Mouse (Mus musculus) ZHBTc4 (cell line): ENCODE data around the gene Atp2b4.

Experiments used
- DNase-seq: peaks from one replicate; pipeline ENCODE4 v3.0.0-alpha.2; 2011; ENCODE audit warnings: low read depth, low spot score

Gene Atp2b4

GRCm38 (mm10) chr1:133660466-133661202, 140.2 kb downstream of the Atp2b4 start, which contains the start of gene Zbed6:
Gene Zbed6 (minus strand): TSS chr1:133660885.
- peak; percentile 91 for DNase-seq

DNA sequence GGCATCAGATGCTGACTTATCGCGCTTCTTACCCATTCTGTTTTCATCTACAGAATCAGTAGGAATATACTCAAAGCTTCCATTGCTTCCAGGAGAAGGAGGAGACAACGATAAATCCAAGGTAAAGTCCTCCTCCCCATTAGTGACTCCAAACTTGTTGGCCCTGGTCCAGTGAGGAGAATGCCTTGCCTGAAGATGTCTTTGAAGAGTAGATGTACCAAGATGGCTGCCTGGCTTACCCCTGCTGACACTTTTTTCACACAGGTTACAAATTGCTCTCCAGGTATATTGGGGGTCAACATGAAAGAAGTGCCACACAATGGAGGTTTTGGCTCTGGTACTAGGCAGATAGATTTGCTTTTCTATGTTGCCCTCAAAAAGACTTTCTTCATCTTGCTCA, 142.0 kb downstream of the Atp2b4 start:
- DNase-seq, result no peak

DNA sequence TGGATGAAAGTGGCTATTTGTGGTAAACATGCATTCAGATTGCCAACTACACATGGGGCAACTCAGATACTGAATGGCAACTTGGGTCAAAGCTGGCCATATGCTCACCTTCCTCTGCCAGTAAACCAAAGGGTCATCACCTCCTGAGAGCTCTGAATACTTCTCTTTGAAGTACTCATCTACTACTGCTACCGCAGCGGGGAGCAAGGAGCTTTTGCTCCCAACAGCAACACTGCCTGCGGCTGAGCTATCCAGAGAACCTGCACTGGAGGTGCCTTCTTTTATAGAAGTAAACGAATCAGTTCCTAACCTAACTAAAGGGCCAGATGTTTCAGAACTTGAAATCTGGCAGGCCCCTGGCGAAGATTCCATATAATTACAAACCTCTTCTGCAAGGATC, 144.0 kb downstream of the Atp2b4 start:
- peak; percentile 55 for DNase-seq

- DNase-seq, result no peak
Observed at GRCm38 (mm10) chr1:133653033-133653432, 147.8 kb downstream of the Atp2b4 start.

GRCm38 (mm10) chr1:133650288-133651055, 150.4 kb downstream of the Atp2b4 start:
- no peak for DNase-seq
